Mouse (Mus musculus) heart, postnatal 0 days (tissue): Measurements from ENCODE around the gene D5Ertd579e.

Experiments
- CTCF ChIP-seq: IDR thresholded peaks from 2 replicates; pipeline ENCODE4 v1.5.1; 2016; ENCODE audit warnings: antibody characterized with exemption, control low read depth, low read depth
- EP300 ChIP-seq: IDR thresholded peaks from 2 replicates; pipeline ENCODE4 v1.6.1; 2016; ENCODE audit warnings: antibody characterized with exemption, low read depth

DNA sequence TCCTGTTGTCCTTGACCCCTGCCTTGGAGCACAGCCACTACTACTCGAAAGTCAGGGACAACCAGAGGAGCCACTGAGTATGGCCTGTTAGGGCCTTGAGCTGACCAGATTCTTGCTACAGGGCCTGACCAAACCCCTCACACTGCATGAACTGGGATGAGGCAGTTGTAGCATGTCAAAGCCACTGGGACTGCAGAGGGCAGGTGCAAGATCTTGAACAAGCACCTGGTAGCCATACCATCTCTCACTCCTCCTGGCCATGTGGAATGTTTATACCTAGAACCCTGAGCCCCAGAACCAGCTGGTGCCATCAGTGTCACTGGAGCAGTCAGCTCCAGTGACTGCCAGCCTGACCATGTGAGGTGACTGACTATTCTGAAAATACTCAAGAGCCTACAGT is 96.9 kb downstream of the D5Ertd579e start:
- TF ChIP-seq EP300 (no peak), CTCF (no peak)
